Mouse (Mus musculus): ENCODE measurements around the gene Fkbp14.

DNA sequence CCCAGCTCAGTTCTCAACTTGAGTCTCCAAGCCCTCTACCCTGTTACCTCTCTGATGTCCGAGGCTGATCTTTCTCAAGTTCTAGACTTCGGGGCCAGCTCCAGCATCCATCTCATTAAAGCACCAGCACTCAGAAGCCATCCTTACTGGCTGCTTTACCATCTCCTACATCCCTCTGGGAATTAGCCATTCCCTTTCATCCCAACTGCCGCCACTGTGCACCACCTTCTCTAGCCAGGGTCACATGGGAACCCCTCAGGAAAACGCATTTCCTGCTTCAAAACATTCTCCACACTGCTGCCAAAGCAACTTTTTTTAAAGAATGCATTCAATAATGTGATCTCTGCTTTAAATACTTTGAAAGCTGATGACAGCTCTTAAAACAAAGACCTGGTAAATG is 47.8 kb downstream of the Fkbp14 start:
- TF ChIP-seq CTCF (IDR thresholded peaks at IDR 0.05; ENCODE audit: insufficient read depth, low read length), result no peak
- TF ChIP-seq POLR2A (IDR thresholded peaks at IDR 0.05; ENCODE audit: borderline replicate concordance, extremely low read depth, low read depth, low read length), result no peak

All from lung, adult 2 months (tissue).